Mouse (Mus musculus): Measurements from ENCODE around the gene Fam155a. TPM values are rescaled to one million over a fixed set of nuclear protein-coding genes. Genes with fewer than 3 reads are reported as not detected.

Fam155a gene
- polyA plus RNA-seq, 1 experiment = not detected

DNA sequence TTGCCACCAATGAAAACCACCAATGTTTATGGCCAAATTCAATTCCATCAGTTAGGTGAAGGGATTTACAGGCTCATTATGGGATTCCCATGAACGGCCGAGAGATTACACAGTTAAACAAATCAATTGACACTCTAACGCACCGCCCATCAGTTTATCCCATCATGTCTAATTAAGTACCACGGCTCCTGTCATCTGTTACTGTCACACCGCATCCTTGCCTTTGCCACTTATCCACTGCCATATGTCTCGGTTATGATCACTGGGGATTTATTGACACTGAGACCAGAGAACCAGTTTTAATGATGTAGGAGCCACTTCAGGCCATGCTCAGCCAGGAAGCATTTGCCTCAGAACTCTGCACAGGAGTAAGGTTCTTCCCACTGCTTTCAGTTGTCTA is 588.5 kb downstream of the Fam155a start:
- WGBS = 93% methylated on average over 7 of the region's 7 CpGs
- no peak for TF ChIP-seq POLR2A (IDR thresholded peaks at IDR 0.05; ENCODE audit: insufficient read depth, low read depth, low read length)
- TF ChIP-seq CTCF (IDR thresholded peaks at IDR 0.05; ENCODE audit: insufficient read depth, low read depth, low read length) = no peak
- Histone ChIP-seq H3K27ac (ENCODE audit: insufficient read depth, low read depth, low read length) (no peak overlapping the region), H3K4me1 (ENCODE audit: control insufficient read depth, insufficient read depth, low read length) (no peaks in the 10 kb centered on the region), H3K4me3 (ENCODE audit: insufficient read depth, low read depth, low read length) (no peak overlapping the region)

DNA sequence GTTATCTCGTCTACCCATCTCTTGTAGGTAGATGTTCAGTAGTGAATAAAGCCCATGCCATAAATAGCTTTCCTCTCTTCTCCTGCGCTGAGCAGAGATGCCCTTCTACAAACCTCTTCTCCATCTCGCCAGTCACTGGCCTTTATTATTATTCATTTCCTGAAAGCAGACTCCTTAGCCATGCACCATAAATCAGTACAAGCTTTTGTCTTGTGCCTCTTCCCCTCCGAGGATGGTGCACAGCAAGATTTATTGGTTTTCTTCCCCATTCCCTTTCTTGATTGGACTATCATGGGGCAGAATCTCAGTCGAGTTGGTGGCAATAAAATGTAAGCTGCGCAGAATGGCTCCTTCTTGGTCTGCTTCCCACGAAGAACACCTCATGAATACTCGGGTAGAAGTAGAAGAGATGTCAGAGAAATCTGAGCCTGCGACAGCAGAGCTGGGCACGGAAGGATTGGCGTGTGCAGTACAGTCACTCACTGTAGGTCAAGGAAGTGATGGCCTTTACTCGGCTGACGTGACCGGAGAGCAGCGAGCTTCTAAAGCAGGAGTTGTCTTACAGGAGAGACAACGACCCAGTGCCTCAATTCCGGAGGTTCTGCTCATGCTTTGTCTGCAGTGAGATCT is 590.2 kb downstream of the Fam155a start:
- TF ChIP-seq POLR2A (IDR thresholded peaks at IDR 0.05; ENCODE audit: insufficient read depth, low read depth, low read length) (no peak), CTCF (IDR thresholded peaks at IDR 0.05; ENCODE audit: insufficient read depth, low read depth, low read length) (no peak)
- no peak overlapping the region for H3K27ac ChIP-seq (ENCODE audit: insufficient read depth, low read depth, low read length)
- 92% methylated on average over 17 of the region's 17 CpGs for WGBS
- H3K4me3 ChIP-seq (ENCODE audit: insufficient read depth, low read depth, low read length) = no peak overlapping the region
- no peaks in the 10 kb centered on the region for H3K4me1 ChIP-seq (ENCODE audit: control insufficient read depth, insufficient read depth, low read length)

DNA sequence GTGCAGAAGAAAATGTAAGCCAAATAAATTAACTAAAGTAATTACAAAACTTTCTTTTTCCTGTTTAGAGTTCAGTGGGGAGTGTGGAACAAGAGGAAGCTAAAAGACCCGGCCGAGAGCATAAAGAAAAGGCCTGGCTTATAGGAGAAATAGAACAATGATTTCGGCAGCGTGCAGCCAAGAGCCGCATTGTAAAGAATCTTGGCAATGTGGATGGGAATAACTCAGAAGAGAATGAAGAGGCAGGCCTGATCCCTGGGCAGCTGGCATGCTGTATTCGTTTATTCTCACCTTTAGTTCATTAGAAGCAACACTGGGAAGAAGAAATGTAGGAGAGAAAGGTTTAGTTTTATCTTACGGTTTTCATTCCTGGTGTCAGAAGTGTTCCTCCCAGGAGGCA is 594.0 kb downstream of the Fam155a start:
- Histone ChIP-seq H3K4me1 (ENCODE audit: control insufficient read depth, insufficient read depth, low read length) (no peaks in the 10 kb centered on the region), H3K27ac (ENCODE audit: insufficient read depth, low read depth, low read length) (no peak overlapping the region), H3K4me3 (ENCODE audit: insufficient read depth, low read depth, low read length) (no peak overlapping the region)
- no peak for TF ChIP-seq CTCF (IDR thresholded peaks at IDR 0.05; ENCODE audit: insufficient read depth, low read depth, low read length)
- no peak for TF ChIP-seq POLR2A (IDR thresholded peaks at IDR 0.05; ENCODE audit: insufficient read depth, low read depth, low read length)
- WGBS = 69% methylated on average over 7 of the region's 7 CpGs

- 15% methylated on average over 9 of the region's 9 CpGs for WGBS
- Histone ChIP-seq H3K4me3 (ENCODE audit: insufficient read depth, low read depth, low read length) (no peak overlapping the region), H3K27ac (ENCODE audit: insufficient read depth, low read depth, low read length) (no peak overlapping the region), H3K4me1 (ENCODE audit: control insufficient read depth, insufficient read depth, low read length) (no peaks in the 10 kb centered on the region)
- no peak for TF ChIP-seq POLR2A (IDR thresholded peaks at IDR 0.05; ENCODE audit: insufficient read depth, low read depth, low read length)
- no peak for TF ChIP-seq CTCF (IDR thresholded peaks at IDR 0.05; ENCODE audit: insufficient read depth, low read depth, low read length)
These were observed 595.9 kb downstream of the Fam155a start for GRCm38 (mm10) chr8:9174865-9175565.

DNA sequence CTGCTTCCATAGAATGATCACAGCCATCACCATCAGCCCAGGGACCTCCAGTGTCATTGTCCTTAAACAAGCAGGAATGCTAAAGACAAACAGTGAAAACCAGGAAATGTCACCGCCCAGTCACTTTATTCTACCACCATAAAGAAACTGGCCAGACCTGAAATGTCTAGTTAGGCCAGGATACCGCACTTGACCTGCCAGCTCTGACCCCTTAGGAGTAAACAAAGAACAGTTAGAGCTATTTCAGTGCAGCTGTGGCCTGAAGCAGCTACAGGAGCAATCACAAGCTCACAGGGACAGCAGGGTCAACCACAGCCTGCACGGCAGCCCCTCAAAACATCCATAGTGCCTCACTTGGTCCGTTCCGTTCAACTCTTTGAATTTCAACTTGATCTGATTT is 599.1 kb downstream of the Fam155a start:
- no peak overlapping the region for H3K4me3 ChIP-seq (ENCODE audit: insufficient read depth, low read depth, low read length)
- WGBS = 90% methylated on average over 5 of the region's 5 CpGs
- H3K4me1 ChIP-seq (ENCODE audit: control insufficient read depth, insufficient read depth, low read length) = no peaks in the 10 kb centered on the region
- TF ChIP-seq CTCF (IDR thresholded peaks at IDR 0.05; ENCODE audit: insufficient read depth, low read depth, low read length) (no peak), POLR2A (IDR thresholded peaks at IDR 0.05; ENCODE audit: insufficient read depth, low read depth, low read length) (no peak)
- H3K27ac ChIP-seq (ENCODE audit: insufficient read depth, low read depth, low read length) = no peak overlapping the region

GRCm38 (mm10) chr8:9167995-9168394 is 603.0 kb downstream of the Fam155a start:
- TF ChIP-seq CTCF (IDR thresholded peaks at IDR 0.05; ENCODE audit: insufficient read depth, low read depth, low read length) (no peak), POLR2A (IDR thresholded peaks at IDR 0.05; ENCODE audit: insufficient read depth, low read depth, low read length) (no peak)
- no peaks in the 10 kb centered on the region for H3K4me1 ChIP-seq (ENCODE audit: control insufficient read depth, insufficient read depth, low read length)
- H3K4me3 ChIP-seq (ENCODE audit: insufficient read depth, low read depth, low read length) = no peak overlapping the region
- H3K27ac ChIP-seq (ENCODE audit: insufficient read depth, low read depth, low read length) = no peak overlapping the region
- WGBS = 55% methylated on average over 10 of the region's 10 CpGs

DNA sequence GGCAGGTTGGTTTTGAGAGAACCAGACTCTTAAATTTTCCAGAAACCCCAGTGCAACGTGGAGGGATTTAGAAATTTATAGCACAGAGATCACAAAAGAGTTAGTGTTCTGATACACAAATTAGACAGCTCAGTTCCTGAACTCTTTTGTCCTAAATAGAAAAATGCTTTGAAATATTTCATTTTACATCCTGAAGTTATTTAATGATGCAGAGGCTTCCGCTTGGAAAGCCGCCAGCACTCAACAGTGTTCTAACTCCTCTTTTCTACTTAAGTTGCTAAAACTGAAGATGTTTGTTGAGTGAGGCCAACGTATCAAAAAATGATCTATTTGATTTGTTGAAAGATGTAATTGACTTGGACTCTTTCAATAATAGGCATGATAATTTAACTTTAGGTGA is 609.4 kb downstream of the Fam155a start:
- TF ChIP-seq POLR2A (IDR thresholded peaks at IDR 0.05; ENCODE audit: insufficient read depth, low read depth, low read length) = no peak
- no peak for TF ChIP-seq CTCF (IDR thresholded peaks at IDR 0.05; ENCODE audit: insufficient read depth, low read depth, low read length)
- Histone ChIP-seq H3K4me3 (ENCODE audit: insufficient read depth, low read depth, low read length) (no peak overlapping the region), H3K27ac (ENCODE audit: insufficient read depth, low read depth, low read length) (no peak overlapping the region), H3K4me1 (ENCODE audit: control insufficient read depth, insufficient read depth, low read length) (peaks cover 6% of the 10 kb centered on the region; the same call in 1 of the 2 replicates)
- WGBS = 79% methylated on average over 4 of the region's 4 CpGs

GRCm38 (mm10) chr8:9159322-9159721 is 611.6 kb downstream of the Fam155a start:
- TF ChIP-seq POLR2A (IDR thresholded peaks at IDR 0.05; ENCODE audit: insufficient read depth, low read depth, low read length) (no peak), CTCF (IDR thresholded peaks at IDR 0.05; ENCODE audit: insufficient read depth, low read depth, low read length) (no peak)
- H3K27ac ChIP-seq (ENCODE audit: insufficient read depth, low read depth, low read length) = no peak overlapping the region
- 94% methylated on average over 7 of the region's 7 CpGs for WGBS
- no peak overlapping the region for H3K4me3 ChIP-seq (ENCODE audit: insufficient read depth, low read depth, low read length)
- peaks cover 6% of the 10 kb centered on the region; the same call in 1 of the 2 replicates for H3K4me1 ChIP-seq (ENCODE audit: control insufficient read depth, insufficient read depth, low read length)

DNA sequence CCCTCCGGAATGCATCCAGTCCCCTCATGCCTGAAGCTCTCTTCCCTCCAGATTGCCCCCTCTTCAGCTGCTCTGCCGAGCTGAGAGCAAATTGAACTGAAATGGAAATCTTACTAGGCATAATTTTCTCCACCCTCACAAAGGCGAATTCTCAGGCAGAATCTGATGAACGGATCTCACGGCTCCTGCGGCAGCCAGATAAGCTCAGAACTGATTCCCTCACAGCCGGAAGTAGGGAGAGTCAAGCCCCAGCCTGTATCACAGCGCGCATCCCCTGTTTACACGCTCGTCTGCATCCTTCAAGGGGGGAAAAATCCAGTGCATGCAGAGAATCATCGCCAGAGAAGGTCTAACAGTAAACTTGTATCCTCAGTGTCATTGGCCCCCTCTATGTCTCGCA is 612.3 kb downstream of the Fam155a start:
- Histone ChIP-seq H3K4me1 (ENCODE audit: control insufficient read depth, insufficient read depth, low read length) (peaks cover 6% of the 10 kb centered on the region; the same call in 1 of the 2 replicates), H3K27ac (ENCODE audit: insufficient read depth, low read depth, low read length) (no peak overlapping the region), H3K4me3 (ENCODE audit: insufficient read depth, low read depth, low read length) (no peak overlapping the region)
- WGBS = 43% methylated on average over 13 of the region's 13 CpGs
- TF ChIP-seq CTCF (IDR thresholded peaks at IDR 0.05; ENCODE audit: insufficient read depth, low read depth, low read length) = no peak
- no peak for TF ChIP-seq POLR2A (IDR thresholded peaks at IDR 0.05; ENCODE audit: insufficient read depth, low read depth, low read length)
